Mouse (Mus musculus) liver, embryonic 11.5 days (tissue): ENCODE measurements around the gene Ddr1. TPM values are rescaled to one million over a fixed set of nuclear protein-coding genes. Genes with fewer than 3 reads are reported as not detected.

Experiments used
- ATAC-seq: fragments of 200-750 bp; cut with Nextera tagmentation; replicated peaks from 2 replicates; pipeline ENCODE4 v1.8.0; 2017; ENCODE audit warnings: moderate number of reproducible peaks, mild to moderate bottlenecking, moderate TSS enrichment, moderate library complexity; ENCODE audit not compliant: low FRiP score
- DNase-seq: peaks from one replicate; pipeline ENCODE4 v3.0.0-alpha.2; 2017; ENCODE audit warnings: low spot score
- H3K27ac ChIP-seq: fragments of 300-500 bp; sonication (generic); 2 replicates; pipeline ENCODE4 v1.5.1; 2014; ENCODE audit warnings: mild to moderate bottlenecking, low read depth, low read length, control low read depth
- H3K27me3 ChIP-seq: fragments of 300-500 bp; sonication (generic); replicated peaks from 2 replicates; pipeline ENCODE4 v1.6.1; 2014; ENCODE audit warnings: low read length, mixed read lengths; ENCODE audit not compliant: control insufficient read depth, insufficient read depth
- H3K36me3 ChIP-seq: fragments of 300-500 bp; sonication (generic); 2 replicates; pipeline ENCODE4 v1.6.1; 2014; ENCODE audit warnings: mild to moderate bottlenecking, low read length, moderate library complexity, mixed read lengths; ENCODE audit not compliant: control insufficient read depth, insufficient read depth
- H3K4me1 ChIP-seq: fragments of 300-500 bp; sonication (generic); replicated peaks from 2 replicates; pipeline ENCODE4 v1.6.1; 2014; ENCODE audit warnings: low read length, mixed read lengths; ENCODE audit not compliant: control insufficient read depth, insufficient read depth
- H3K4me2 ChIP-seq: fragments of 300-500 bp; sonication (generic); 2 replicates; pipeline ENCODE4 v1.6.1; 2014; ENCODE audit warnings: mild to moderate bottlenecking, control low read depth, moderate library complexity
- H3K4me3 ChIP-seq: fragments of 300-500 bp; sonication (generic); 2 replicates; pipeline ENCODE4 v1.5.1; 2014; ENCODE audit warnings: low read depth, low read length, control low read depth
- H3K9ac ChIP-seq: fragments of 300-500 bp; sonication (generic); 2 replicates; pipeline ENCODE4 v1.6.1; 2014; ENCODE audit warnings: low read depth, low read length, control low read depth
- H3K9me3 ChIP-seq: fragments of 300-500 bp; sonication (generic); 2 replicates; pipeline ENCODE4 v1.6.1; 2016; ENCODE audit warnings: low read length, inconsistent platforms, mixed read lengths; ENCODE audit not compliant: control insufficient read depth
- WGBS: fragments of 180-500 bp; shearing (Covaris S2); extraction: QIAGEN DNeasy Blood & Tissue Kit; methylation state at CpG from one replicate; pipeline ENCODE4 v1.1.7; 2014; 5-methylcytosine and 5-hydroxymethylcytosine counted together
- polyA plus RNA-seq: library from polyadenylated mRNA; unstranded; fragments of >200 nt; fragmentation: Nextera tagmentation; extraction: Ambion mirVana; gene quantifications from 2 replicates; pipeline ENCODE4 v1.2.1, GENCODE M21; 2014

Gene Ddr1
- polyA plus RNA-seq, 1 experiment from 2014 or later: 15.9 TPM

- peak overlapping the region; percentile 68 for H3K4me2 ChIP-seq
- WGBS: 5% methylated on average over 16 of the region's 16 CpGs
- ATAC-seq (no peak), DNase-seq (no peak)
- H3K27ac ChIP-seq: peak overlapping the region; percentile 35
- H3K4me3 ChIP-seq: peak overlapping the region; percentile 59
- H3K36me3 ChIP-seq: no peaks in the 10 kb centered on the region
- peaks cover 11% of the 10 kb centered on the region for H3K4me1 ChIP-seq
- no peaks in the 10 kb centered on the region for H3K9me3 ChIP-seq
- peaks cover 83% of the 10 kb centered on the region for H3K27me3 ChIP-seq
- peak overlapping the region; percentile 10; the same call in 1 of the 2 replicates for H3K9ac ChIP-seq
Observed at GRCm38 (mm10) chr17:35701203-35701977, 3.0 kb downstream of the Ddr1 start.

DNA sequence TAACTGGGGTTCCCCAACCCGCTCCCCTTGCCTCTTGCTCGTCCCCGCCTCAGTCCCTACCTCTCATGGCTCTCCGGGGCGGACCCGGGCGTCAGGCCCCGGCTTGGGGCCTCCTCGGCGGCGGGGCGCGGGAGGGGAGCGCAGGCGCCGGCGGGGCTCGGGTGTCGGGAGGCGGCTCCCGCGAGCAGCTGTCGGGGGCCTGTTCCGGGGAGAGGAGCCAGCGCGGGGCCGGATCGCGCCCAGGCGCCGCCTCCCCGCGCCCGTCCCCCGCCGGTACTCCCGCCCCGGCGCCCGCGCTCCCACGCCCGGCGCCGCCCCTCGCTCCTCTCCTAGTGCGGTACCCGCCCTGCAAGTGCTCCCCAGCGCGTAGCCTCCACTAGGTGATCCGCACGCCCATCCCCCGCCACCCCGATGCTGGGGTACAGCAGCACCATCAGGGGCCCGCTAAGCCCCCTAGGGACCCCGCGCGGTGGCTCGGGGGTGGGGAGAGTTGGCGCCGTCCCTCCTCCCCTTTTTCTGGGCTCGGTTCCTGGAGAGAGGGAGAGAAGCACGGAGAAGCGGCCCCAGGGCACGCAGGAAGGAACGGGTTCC lies 4.0 kb downstream of the Ddr1 start:
- 2% methylated on average over 63 of the region's 66 CpGs for WGBS
- Histone ChIP-seq H3K4me3 (peak overlapping the region; percentile 59), H3K36me3 (no peaks in the 10 kb centered on the region; the same call in 1 of the 2 replicates), H3K27ac (peak overlapping the region; percentile 52; the same call in 1 of the 2 replicates), H3K9ac (peak overlapping the region; percentile 10), H3K4me2 (peak overlapping the region; percentile 68), H3K9me3 (peaks cover under 1% of the 10 kb centered on the region; the same call in 1 of the 2 replicates), H3K4me1 (peaks cover 11% of the 10 kb centered on the region), H3K27me3 (peaks cover 83% of the 10 kb centered on the region)
- ATAC-seq (peak; percentile 58), DNase-seq (peak; percentile 63)

DNA sequence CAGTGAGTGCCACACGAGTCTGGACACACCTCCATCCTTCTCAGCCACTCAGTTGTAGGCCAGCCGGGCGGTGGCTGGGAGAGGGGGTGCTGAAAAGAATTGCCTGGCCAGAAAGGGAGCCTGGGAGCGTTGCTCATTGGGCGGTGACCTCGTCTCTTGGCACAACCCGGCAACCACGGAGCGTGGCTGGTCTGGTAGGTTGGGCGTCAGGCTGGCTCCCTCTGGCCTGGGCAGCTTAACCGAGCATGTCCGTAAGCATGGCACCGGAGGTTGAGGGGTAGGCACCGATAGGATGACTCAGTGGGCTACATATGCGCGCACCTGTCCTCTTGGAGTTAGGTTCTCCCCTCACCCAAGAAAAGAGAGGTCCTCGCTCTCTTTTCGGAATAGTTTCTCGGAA lies 4.5 kb downstream of the Ddr1 start:
- Histone ChIP-seq H3K36me3 (no peaks in the 10 kb centered on the region; the same call in 1 of the 2 replicates), H3K9me3 (peaks cover 3% of the 10 kb centered on the region; the same call in 1 of the 2 replicates), H3K4me1 (peaks cover 11% of the 10 kb centered on the region), H3K27me3 (peaks cover 81% of the 10 kb centered on the region), H3K27ac (peak overlapping the region; percentile 52; the same call in 1 of the 2 replicates), H3K4me2 (peak overlapping the region; percentile 68), H3K4me3 (peak overlapping the region; percentile 59), H3K9ac (peak overlapping the region; percentile 10)
- 7% methylated on average over 19 of the region's 19 CpGs for WGBS
- DNase-seq (no peak), ATAC-seq (0 out of 2 replicates have a peak, but pooled peaks have one; percentile 33)

DNA sequence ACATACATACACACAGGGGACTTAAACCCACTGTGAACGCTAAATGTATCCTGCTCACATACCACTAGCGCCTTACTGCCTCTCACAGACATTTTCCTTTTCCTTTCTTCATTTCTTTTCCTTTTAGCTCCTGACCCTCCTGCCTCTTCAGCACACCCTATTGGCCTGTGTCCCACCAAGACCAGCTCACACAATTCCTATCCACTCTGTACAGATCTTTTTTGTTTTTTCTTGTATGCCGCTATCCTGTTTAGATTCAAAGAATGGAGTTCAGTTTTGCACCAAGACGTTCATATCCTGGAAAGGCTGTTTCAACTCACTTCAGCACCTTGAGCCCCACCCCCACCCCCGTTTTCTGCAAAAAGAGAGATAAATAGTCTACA lies 5.9 kb downstream of the Ddr1 start:
- ATAC-seq: no peak
- Histone ChIP-seq H3K9ac (no peak overlapping the region), H3K9me3 (peaks cover 3% of the 10 kb centered on the region; the same call in 1 of the 2 replicates), H3K4me2 (peak overlapping the region; percentile 46), H3K27me3 (peaks cover 67% of the 10 kb centered on the region), H3K36me3 (peaks cover 2% of the 10 kb centered on the region; the same call in 1 of the 2 replicates), H3K27ac (no peak overlapping the region), H3K4me1 (peaks cover 5% of the 10 kb centered on the region), H3K4me3 (no peak overlapping the region)
- WGBS: 35% methylated on average over 5 of the region's 5 CpGs
- DNase-seq: no peak

DNA sequence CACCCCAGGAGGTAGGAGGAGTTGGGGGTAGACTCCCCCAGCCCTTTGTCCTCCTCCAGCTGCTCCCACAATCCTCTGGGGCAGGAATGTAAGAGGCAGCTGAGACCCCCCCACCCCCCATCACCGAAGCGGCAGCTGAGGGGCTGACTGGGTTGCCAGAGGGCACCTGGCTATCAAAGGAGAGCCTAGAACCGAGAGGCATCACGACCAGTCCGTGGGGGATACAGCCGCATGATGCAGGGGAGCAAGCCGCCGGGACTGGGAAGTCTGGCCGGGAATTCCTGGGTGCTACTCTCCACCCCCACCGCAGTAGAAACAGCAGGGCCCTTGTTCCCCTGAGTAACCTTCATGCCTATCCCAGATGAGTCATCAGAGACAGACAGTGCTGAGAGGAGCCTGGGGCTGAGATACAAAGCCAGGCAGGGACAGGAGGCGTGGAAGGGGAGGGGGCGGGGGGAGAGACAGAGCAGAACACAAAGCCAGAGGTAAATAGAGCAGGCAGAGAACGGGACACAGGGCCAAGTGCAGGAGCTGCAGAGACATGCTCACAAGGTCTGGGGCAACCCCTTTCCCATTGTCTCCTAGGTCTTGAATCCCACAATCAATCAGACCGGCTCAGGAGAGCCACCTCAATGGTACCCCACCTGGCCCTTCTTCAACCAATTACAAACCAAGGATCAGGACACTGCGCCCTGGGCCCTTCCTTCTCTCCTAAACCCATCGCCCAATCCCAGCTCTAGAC lies 6.5 kb downstream of the Ddr1 start:
- Histone ChIP-seq H3K9me3 (peaks cover 3% of the 10 kb centered on the region; the same call in 1 of the 2 replicates), H3K27me3 (peaks cover 63% of the 10 kb centered on the region), H3K4me2 (peak overlapping the region; percentile 46), H3K36me3 (peaks cover 2% of the 10 kb centered on the region; the same call in 1 of the 2 replicates), H3K4me3 (peak overlapping the region; percentile 5; the same call in 1 of the 2 replicates), H3K9ac (no peak overlapping the region), H3K4me1 (peaks cover 5% of the 10 kb centered on the region), H3K27ac (no peak overlapping the region)
- 0 out of 2 replicates have a peak, but pooled peaks have one; percentile 18 for ATAC-seq
- no peak for DNase-seq
- 11% methylated on average over 16 of the region's 16 CpGs for WGBS

DNA sequence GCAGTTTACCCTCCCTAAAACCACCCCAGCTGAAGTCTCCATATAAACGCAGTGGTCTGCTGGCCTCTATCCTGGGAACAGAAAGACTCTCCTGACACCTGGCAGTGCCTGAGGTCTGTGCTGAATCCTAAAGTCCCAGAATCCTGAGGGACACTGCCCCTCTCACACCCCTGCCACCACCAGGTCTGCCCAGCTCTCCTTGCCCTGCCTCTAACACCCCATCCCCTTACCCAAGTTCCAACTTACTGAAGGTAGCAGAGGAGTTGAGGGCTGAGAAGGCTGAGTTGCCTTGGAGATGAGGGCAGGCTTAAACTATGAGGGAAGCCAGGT lies 7.0 kb downstream of the Ddr1 start:
- H3K9ac ChIP-seq: no peak overlapping the region
- H3K4me1 ChIP-seq: peaks cover 5% of the 10 kb centered on the region
- 22% methylated on average over 1 of the region's 1 CpGs for WGBS
- H3K4me2 ChIP-seq: peak overlapping the region; percentile 46
- no peak overlapping the region for H3K27ac ChIP-seq
- peaks cover 2% of the 10 kb centered on the region; the same call in 1 of the 2 replicates for H3K36me3 ChIP-seq
- no peak overlapping the region for H3K4me3 ChIP-seq
- H3K9me3 ChIP-seq: peaks cover 3% of the 10 kb centered on the region; the same call in 1 of the 2 replicates
- ATAC-seq (no peak), DNase-seq (no peak)
- H3K27me3 ChIP-seq: peaks cover 58% of the 10 kb centered on the region

DNA sequence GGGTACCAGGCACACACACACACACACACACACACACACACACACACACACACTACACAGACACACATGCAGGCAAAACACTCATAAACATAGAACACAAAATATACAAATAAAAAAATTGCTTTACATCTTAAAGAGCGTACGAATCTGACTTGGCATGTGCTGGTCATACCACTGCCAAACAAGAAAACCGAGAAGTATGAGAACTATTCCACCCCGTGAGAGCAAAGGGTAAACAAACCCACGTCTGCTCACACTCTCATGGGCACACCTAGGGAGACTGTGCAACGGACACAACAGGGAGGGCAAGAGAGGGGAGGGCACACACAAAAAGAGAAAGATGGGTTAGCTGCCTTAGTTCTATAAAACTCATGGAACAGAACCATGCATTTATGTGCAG lies 7.7 kb downstream of the Ddr1 start:
- no peak overlapping the region for H3K9ac ChIP-seq
- DNase-seq: no peak
- no peak overlapping the region for H3K4me2 ChIP-seq
- peaks cover 2% of the 10 kb centered on the region; the same call in 1 of the 2 replicates for H3K36me3 ChIP-seq
- no peak overlapping the region for H3K27ac ChIP-seq
- no peak overlapping the region for H3K4me3 ChIP-seq
- peaks cover 3% of the 10 kb centered on the region; the same call in 1 of the 2 replicates for H3K9me3 ChIP-seq
- ATAC-seq: no peak
- peaks cover 5% of the 10 kb centered on the region for H3K4me1 ChIP-seq
- peaks cover 51% of the 10 kb centered on the region for H3K27me3 ChIP-seq
- 59% methylated on average over 6 of the region's 6 CpGs for WGBS

DNA sequence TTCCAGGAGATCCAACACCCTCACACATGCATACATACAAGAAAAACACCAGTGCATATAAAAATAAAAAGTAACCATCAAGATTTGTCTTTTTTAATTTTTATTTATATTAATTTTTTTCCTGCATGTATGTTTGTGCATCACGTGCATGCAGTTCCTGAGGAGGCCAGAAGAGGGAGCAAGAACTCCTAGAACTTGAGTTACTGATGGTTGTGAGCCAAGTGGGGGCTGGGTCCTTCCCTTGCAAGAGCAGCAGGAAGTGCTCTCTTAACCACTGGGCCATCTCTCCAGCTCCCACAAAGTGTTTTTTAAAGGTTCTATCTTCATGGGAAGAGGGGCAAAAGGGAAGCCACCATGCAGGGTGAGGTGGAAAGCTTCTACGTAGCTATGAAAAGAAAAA lies 9.1 kb downstream of the Ddr1 start:
- H3K4me3 ChIP-seq: no peak overlapping the region
- H3K27me3 ChIP-seq: peaks cover 37% of the 10 kb centered on the region
- H3K36me3 ChIP-seq: peaks cover 2% of the 10 kb centered on the region; the same call in 1 of the 2 replicates
- no peak for DNase-seq
- ATAC-seq: no peak
- 87% methylated on average over 2 of the region's 2 CpGs for WGBS
- peaks cover 3% of the 10 kb centered on the region; the same call in 1 of the 2 replicates for H3K9me3 ChIP-seq
- no peak overlapping the region for H3K4me2 ChIP-seq
- H3K27ac ChIP-seq: no peak overlapping the region
- H3K9ac ChIP-seq: no peak overlapping the region
- H3K4me1 ChIP-seq: peaks cover 5% of the 10 kb centered on the region; the same call in 1 of the 2 replicates
